Mouse (Mus musculus) cerebellum, adult 2 months (tissue): ENCODE measurements around the gene Gm47996. TPM values are rescaled to one million over a fixed set of nuclear protein-coding genes. Genes with fewer than 3 reads are reported as not detected.
"Not testable (repeated sequence)": the region's sequence is repeated elsewhere in the genome, so short reads cannot be mapped to it uniquely, and the experiment has no call there.

Experiments used
- DNase-seq, 2 experiments: peaks; one replicate each; pipeline ENCODE4 v3.0.0; 2021
- H3K27ac ChIP-seq: fragments of 200-500 bp; 2 replicates; pipeline ENCODE4 v1.5.1; 2012; ENCODE audit warnings: low read length, control low read depth, inconsistent platforms; ENCODE audit not compliant: insufficient read depth
- H3K27me3 ChIP-seq: fragments of 200-500 bp; 2 replicates; pipeline ENCODE4 v1.6.1; 2012; ENCODE audit warnings: inconsistent platforms, mild to moderate bottlenecking, low read length, moderate library complexity; ENCODE audit not compliant: control insufficient read depth, insufficient read depth
- H3K4me1 ChIP-seq: fragments of 200-500 bp; 2 replicates; pipeline ENCODE4 v1.6.1; 2011; ENCODE audit warnings: low read length; ENCODE audit not compliant: control insufficient read depth, insufficient read depth
- H3K4me3 ChIP-seq: fragments of 200-500 bp; replicated peaks from 2 replicates; pipeline ENCODE3; 2011; ENCODE audit warnings: mild to moderate bottlenecking, low read depth, low read length, control low read depth; ENCODE audit not compliant: insufficient read depth
- CTCF ChIP-seq: fragments of 200-500 bp; IDR thresholded peaks from 2 replicates; pipeline ENCODE4 v1.5.1; 2011; ENCODE audit warnings: low read depth, mild to moderate bottlenecking, control low read depth, low read length, moderate library complexity, borderline replicate concordance; ENCODE audit not compliant: insufficient read depth
- POLR2A ChIP-seq: fragments of 200-500 bp; IDR thresholded peaks from 2 replicates; pipeline ENCODE4 v1.6.1; 2011; ENCODE audit warnings: low read length, control low read depth, borderline replicate concordance; ENCODE audit not compliant: insufficient read depth
- WGBS: fragments of 180-500 bp; shearing (Covaris S2); methylation state at CpG from one replicate; pipeline ENCODE4 v1.1.7; 2018; 5-methylcytosine and 5-hydroxymethylcytosine counted together
- polyA plus RNA-seq: library from polyadenylated mRNA; depleted of rRNA; stranded (reverse); fragments of >200 nt; gene quantifications from 2 replicates; pipeline ENCODE4 v1.2.3, GENCODE M21; 2012

Gm47996 gene
- polyA plus RNA-seq, 1 experiment, result not detected

GRCm38 (mm10) chr1:151178505-151179083 lies 31.3 kb upstream of the Gm47996 start:
- TF ChIP-seq CTCF (no peak), POLR2A (no peak)
- H3K27ac ChIP-seq, result no peak overlapping the region
- H3K4me3 ChIP-seq, result no peak overlapping the region
- no peaks in the 10 kb centered on the region for H3K4me1 ChIP-seq
- no peaks in the 10 kb centered on the region for H3K27me3 ChIP-seq
- no peak for DNase-seq
- 57% methylated on average over 2 of the region's 2 CpGs for WGBS

- Histone ChIP-seq H3K27me3 (no peaks in the 10 kb centered on the region), H3K27ac (no peak overlapping the region), H3K4me1 (no peaks in the 10 kb centered on the region), H3K4me3 (no peak overlapping the region)
- no peak for DNase-seq
- 84% methylated on average over 2 of the region's 2 CpGs for WGBS
- no peak for TF ChIP-seq POLR2A
- no peak for TF ChIP-seq CTCF
These were observed 29.8 kb upstream of the Gm47996 start for GRCm38 (mm10) chr1:151180167-151180566.

GRCm38 (mm10) chr1:151182266-151182665 lies 27.7 kb upstream of the Gm47996 start, which contains the start of gene Gm47985:
Gene Gm47985 (plus strand): TSS chr1:151182537.
- not testable (repeated sequence) for H3K27me3 ChIP-seq, DNase-seq, H3K27ac ChIP-seq, H3K4me1 ChIP-seq, H3K4me3 ChIP-seq
- WGBS, result no CpG with 5 or more reads among the region's 7 CpGs

- H3K4me1 ChIP-seq, DNase-seq, H3K4me3 ChIP-seq, H3K27me3 ChIP-seq, H3K27ac ChIP-seq: not testable (repeated sequence)
- 73% methylated on average over 3 of the region's 3 CpGs for WGBS
These were observed 23.7 kb upstream of the Gm47996 start for GRCm38 (mm10) chr1:151186186-151186585.

GRCm38 (mm10) chr1:151186879-151187424 lies 23.0 kb upstream of the Gm47996 start:
- not testable (repeated sequence) for H3K4me3 ChIP-seq, DNase-seq, H3K27ac ChIP-seq, H3K4me1 ChIP-seq, H3K27me3 ChIP-seq
- WGBS, result 50% methylated on average over 4 of the region's 4 CpGs

GRCm38 (mm10) chr1:151188469-151188868 lies 21.5 kb upstream of the Gm47996 start:
- WGBS, result 88% methylated on average over 4 of the region's 4 CpGs
- Histone ChIP-seq H3K4me3 (no peak overlapping the region), H3K27ac (no peak overlapping the region), H3K27me3 (no peaks in the 10 kb centered on the region), H3K4me1 (no peaks in the 10 kb centered on the region)
- no peak for DNase-seq
- TF ChIP-seq POLR2A (no peak), CTCF (no peak)

- H3K4me1 ChIP-seq, DNase-seq, H3K27ac ChIP-seq, H3K4me3 ChIP-seq, H3K27me3 ChIP-seq: not testable (repeated sequence)
- 100% methylated on average over 2 of the region's 7 CpGs for WGBS
These were observed 17.9 kb upstream of the Gm47996 start, which contains the start of gene Gm8947 for GRCm38 (mm10) chr1:151192075-151192474. Gene Gm8947 (plus strand): TSS chr1:151192376.

- DNase-seq, H3K4me3 ChIP-seq, H3K27ac ChIP-seq, H3K4me1 ChIP-seq, H3K27me3 ChIP-seq: not testable (repeated sequence)
- 66% methylated on average over 15 of the region's 15 CpGs for WGBS
These were observed 17.2 kb upstream of the Gm47996 start for GRCm38 (mm10) chr1:151192739-151193138.

- not testable (repeated sequence) for H3K4me1 ChIP-seq, H3K4me3 ChIP-seq, H3K27ac ChIP-seq, H3K27me3 ChIP-seq, DNase-seq
- 74% methylated on average over 4 of the region's 4 CpGs for WGBS
These were observed 13.9 kb upstream of the Gm47996 start for GRCm38 (mm10) chr1:151195986-151196385.

GRCm38 (mm10) chr1:151196690-151197089 lies 13.2 kb upstream of the Gm47996 start:
- H3K27ac ChIP-seq, H3K4me1 ChIP-seq, DNase-seq, H3K4me3 ChIP-seq, H3K27me3 ChIP-seq: not testable (repeated sequence)
- 86% methylated on average over 3 of the region's 3 CpGs for WGBS

- DNase-seq, H3K27me3 ChIP-seq, H3K4me1 ChIP-seq, H3K27ac ChIP-seq, H3K4me3 ChIP-seq: not testable (repeated sequence)
- WGBS, result 86% methylated on average over 3 of the region's 4 CpGs
These were observed 11.8 kb upstream of the Gm47996 start, which contains the start of gene Gm47995 for GRCm38 (mm10) chr1:151198120-151198519. Gene Gm47995 (plus strand): TSS chr1:151198448.

- H3K27ac ChIP-seq, H3K4me3 ChIP-seq, DNase-seq, H3K27me3 ChIP-seq, H3K4me1 ChIP-seq: not testable (repeated sequence)
These were observed 9.3 kb upstream of the Gm47996 start for GRCm38 (mm10) chr1:151200620-151201019.
